Mouse (Mus musculus): ENCODE measurements around the gene Prr7. TPM values are rescaled to one million over a fixed set of nuclear protein-coding genes. Genes with fewer than 3 reads are reported as not detected.

Gene Prr7
- total RNA-seq, 2 experiments from 2014 or later, result 0.21 TPM; not detected in 1

DNA sequence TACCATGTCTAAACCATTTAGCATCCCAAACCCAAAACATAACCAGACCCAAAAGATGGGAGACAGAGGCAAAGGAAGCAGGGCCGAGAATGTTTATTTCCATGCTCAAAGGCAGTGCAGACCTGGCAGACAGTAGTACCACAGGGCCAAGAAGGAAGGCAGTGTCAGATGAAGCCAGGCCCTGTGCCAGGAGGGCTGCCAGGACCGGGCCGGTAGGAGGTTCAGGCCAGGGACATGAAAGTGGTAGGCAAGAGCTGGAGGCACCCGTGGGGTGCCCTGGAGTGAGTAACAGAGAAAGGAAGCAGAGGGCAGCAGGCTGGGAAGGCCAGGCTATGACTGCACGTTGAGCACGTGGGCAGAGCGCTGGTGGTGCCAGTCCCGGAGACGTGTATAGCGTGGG lies 42.6 kb downstream of the Prr7 start:
- peak; percentile 65 for DNase-seq (ENCODE audit: low spot score)

DNA sequence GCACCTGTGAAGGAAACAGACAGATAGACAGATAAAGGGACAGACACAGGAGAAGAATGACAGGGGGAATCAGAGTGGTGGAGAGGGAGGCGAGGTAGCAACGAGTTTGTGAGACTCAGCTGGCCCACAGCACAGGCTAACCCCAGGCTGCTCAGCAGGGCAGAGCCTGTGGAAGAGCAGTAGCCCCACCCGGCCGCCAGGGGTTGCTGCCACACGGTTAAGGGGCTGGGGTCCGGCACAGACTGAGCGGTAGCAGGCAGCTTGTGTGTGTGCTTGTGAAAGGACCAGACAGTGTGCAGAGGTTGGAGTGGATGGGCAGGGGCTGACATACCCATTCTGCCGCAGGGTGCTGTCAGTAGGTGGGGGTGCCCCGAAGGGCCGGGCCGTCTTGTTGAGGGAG lies 43.8 kb downstream of the Prr7 start:
- DNase-seq (ENCODE audit: low spot score), result no peak

DNA sequence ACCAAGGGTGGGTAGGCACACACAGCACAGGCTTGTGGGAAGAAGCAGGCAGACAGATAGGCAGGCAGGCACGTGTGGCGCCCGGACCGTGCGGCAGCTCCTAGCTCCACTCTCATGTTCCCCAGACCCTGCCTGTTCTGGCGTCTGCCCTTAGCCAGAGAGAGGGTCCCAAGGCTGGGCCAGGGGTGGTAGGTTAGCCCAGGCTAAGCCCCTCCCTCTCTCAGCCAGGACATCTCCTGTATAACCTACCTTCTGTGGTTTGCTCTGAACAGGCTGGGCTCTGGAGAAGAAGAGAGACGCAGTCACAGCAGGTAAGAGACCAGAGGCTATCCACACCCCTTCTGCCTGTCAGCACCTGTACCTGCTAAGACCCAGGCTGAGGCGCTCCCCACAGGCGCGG lies 44.5 kb downstream of the Prr7 start:
- no peak for DNase-seq (ENCODE audit: low spot score)

DNA sequence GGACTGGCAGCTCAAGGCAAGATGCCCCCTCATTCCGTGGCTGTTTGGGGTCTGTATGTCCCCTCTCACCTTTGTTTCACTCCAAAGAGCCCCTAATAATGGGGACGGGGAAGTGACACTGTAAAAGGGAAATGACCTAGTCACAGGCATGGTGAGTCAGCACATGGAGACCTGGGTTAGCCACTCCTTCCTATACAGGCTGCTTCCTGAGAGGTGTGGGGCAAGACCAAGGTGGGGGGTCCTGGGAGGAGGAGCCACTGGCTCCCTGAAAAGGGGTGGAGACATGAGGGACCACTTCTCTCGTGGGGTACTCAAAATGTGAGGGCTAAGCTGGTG lies 46.2 kb downstream of the Prr7 start:
- no peak for DNase-seq (ENCODE audit: low spot score)

DNA sequence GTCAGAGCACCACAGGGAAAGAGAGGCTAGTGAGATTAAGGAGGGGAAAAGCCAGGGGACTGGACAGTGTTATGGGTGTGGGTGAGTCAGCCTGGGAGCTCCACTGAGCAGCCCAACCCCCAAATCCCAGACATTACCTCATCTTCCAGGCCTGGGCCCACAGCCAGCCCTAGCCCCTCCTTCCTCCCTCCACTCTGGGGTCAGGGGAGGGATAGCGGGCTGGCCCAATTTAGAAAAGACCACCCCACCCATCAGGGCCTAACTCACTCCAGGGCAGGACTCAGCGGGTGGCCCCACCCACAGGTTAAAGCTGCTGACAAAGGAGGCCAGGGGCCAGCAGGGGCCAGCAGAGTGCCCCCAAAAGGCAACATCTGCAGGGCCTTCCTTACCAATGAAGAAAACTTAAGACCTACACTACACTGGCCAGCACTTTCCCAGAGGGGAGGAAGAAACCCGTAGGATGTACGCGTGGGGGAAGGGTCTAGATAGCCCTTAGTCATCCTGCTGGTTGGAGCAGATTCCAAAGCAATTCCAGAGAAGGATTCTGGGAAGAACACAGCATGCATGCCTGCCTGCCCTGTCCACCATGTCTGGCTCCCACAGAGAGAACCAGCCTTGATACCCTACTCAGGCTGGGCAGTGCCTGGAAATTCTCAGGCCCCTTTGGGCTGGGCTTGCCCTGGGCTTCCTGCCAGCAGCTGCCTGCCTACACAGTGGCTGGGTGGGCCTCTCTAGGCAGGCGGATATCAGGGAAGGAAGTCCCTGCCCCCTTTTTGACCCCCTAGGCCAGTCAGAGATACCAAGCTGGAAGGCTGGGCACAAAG lies 46.8 kb downstream of the Prr7 start:
- DNase-seq (ENCODE audit: low spot score), result peak; percentile 89

DNA sequence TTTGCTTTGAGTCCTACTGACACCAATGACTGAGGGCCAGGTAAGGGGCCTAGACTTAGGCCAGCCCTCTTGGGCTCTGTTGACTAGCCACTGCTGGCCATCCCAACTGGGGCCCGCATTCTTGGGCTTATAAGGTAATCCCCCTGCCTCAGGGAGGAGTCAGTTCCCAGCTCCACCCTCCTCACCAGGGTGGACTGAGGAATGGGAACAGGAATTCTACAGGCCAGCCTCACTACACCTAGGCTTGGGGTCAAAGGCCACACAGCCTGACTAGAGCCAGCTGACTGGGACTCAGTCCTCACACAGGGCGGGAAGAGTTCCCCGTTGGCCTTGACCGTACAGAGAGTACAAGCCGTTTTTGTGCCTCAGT lies 47.4 kb downstream of the Prr7 start:
- DNase-seq (ENCODE audit: low spot score), result no peak

DNA sequence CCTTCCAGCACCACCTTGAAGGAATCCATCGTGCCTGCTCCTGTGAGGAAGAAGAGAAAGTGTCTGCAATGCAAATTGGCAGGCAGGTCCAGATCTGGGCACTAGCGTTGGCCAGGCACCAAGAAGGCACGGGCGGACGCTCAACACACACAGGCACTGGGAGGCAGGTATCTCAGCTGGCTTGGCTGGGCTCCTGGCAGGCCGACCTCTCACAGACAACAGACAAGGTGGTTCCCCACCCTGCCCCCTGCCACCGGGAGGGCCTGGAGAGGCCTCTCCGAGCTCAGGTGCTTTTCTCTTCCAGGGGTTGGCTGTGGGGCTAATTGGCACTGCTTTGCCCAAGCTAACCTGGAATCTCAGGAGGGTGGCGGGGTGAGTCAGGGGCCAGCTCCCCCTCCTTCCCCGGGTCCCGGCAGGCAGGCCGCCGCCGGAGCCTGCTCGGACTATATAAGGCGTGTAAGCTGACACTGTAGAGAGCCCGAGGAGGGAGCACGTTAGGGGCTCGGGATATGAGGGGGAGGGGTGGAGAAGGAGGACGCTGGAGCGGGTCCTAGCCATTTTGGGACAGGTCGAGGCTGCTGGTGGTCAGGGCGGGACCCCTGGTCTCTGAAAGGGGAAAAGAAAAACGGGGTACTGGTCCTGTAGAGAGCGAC lies 48.4 kb downstream of the Prr7 start:
- DNase-seq (ENCODE audit: low spot score), result peak; percentile 77

DNA sequence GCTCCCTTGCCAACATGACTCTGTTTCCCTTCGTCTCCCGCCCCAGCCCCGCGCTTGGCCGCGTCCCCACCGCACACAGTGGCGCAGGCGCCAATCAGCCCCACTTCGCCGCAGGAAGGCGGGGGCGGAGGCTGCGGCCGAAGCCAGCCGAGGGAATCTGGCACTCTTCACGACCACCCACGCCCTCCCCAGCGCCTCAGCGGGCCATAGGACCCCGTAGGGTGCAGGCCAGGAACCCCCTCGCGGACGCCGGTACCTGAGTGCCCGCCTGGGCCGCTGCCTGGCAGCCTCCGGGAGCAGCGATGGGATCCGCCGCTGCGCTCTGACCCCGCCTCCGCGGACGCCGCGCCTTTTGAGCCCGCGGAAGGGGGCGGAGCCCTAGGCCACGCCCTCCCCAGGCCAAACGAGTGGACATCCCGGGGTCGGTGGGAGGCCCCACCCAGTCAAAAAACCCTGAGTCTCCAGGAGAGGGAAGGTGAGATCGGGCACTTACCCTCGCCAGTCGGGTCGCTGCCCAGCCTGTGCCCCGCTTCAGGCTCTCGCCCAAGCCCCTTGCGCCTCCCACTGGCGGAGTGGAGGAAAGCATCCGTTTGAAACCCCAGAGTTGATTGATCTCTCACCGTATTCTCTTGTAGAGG lies 49.2 kb downstream of the Prr7 start, which contains the start of gene Pdlim7:
TSS of gene Pdlim7 (minus strand) at position 566 of the 638 bp plus-strand sequence.
- peak; percentile 94 for DNase-seq (ENCODE audit: low spot score)

DNA sequence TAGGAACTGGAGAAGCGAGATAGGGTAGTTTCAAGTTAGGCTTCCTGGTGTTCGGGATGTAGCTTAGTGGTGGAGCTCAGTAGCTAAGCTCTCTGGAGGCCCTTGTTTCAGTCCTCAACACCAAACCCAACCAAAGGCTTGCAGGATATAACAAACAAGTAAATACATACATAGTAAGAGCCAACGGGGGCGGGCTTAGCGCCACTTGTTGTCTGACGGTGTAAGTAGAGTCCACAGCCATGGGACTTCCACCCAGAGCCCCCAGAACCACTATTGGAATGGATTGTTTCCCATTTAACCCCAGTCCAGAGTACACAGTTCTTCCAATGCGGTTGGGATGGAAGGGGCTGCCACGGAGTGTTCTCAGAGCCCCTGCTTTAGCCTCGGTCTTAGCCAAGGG lies 49.8 kb downstream of the Prr7 start:
- DNase-seq (ENCODE audit: low spot score), result no peak

DNA sequence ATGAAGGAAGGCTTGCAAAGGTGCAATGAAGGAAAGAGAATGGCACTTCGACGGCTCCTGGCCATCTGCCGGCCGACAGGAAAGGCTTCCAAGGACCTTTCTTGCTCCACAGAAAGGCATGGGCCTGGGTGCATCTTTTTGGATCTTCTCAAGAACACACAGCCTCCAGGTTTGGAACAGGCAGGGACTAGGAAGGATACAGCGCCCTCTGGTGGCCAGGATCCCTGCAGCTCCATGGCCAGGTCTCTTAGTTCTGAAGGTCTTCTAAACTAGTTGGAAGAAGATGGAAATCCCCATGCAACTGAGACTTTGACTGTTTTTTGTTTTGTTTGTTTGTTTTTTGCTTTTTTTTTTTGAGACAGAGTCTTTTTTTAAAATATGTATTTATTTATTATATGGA lies 52.9 kb downstream of the Prr7 start:
- DNase-seq (ENCODE audit: low spot score), result peak; percentile 87

DNA sequence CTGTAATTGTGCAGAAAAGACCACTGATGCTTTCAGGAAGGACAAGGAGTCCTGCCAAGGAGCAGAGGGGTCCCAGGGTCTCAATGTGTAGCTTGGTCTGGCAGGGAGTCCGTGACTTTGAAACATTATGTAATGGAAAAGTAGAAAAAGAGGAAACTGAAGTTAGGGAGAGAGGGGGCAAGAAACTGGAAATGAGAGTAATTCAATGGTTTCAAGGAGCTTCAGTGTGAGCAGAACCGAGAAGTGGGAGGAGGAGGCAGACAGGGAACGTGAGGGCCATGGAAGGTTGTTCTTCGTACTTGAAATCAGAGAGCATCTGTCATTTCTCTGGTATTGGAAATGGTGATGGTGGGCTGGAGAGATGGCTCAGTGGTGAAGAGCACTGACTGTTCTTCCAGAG lies 55.5 kb downstream of the Prr7 start:
- no peak for DNase-seq (ENCODE audit: low spot score)

DNA sequence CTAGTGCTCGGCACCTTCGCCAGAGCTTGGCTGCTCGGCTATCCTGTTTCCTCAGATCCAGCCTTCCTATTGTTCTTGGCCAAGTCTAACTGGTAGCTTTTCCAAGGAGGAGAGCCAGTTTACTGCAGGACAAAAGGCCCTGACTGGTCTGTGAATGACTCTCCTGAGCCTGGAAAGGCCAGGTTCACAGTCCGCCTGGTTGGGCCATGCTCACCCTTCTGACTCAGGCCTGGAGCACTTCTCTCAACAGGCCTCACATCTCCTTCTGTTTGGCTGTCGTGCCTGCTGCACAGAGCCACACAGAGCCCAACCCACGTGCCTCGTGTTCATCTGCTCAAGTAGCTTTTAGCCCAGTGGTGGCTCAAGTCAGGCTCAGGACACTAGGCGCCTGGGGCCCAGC lies 58.7 kb downstream of the Prr7 start:
- no peak for DNase-seq (ENCODE audit: low spot score)

Small RNAs within 50 kb of the gene (microRNA-seq; reads per million reads assigned to microRNA genes)
- gene Mir6943 (1.7 reads per million), gene Mir6944 (2.0 reads per million), gene Mir6945 (20.8 reads per million, percentile 36 among the genes with 10 or more reads in this experiment)

Other genes starting within 250 kb of the Prr7 start
- 10 to 100 TPM; 14.9 to 18.1 TPM for gene Prelid1, start 143.8 kb upstream of the Prr7 start, total RNA-seq (2021)
- 10 to 100 TPM; 31.7 to 32.3 TPM for gene Rab24, start 142.3 kb upstream of the Prr7 start, total RNA-seq (2021)
- gene Mxd3, start 134.4 kb upstream of the Prr7 start, total RNA-seq (2021), result not detected
- 10 to 100 TPM; 33.0 to 38.9 TPM for gene Lman2, start 101.5 kb upstream of the Prr7 start, total RNA-seq (2021)
- gene Rgs14, start 94.5 kb upstream of the Prr7 start, total RNA-seq (2021), result under 1 TPM; 0.24 to 0.43 TPM
- gene Slc34a1, start 66.1 kb upstream of the Prr7 start, total RNA-seq (2021), result under 1 TPM in 1 of 2 experiments, not detected in 1; 0.66 TPM
- not detected for gene Pfn3, start 49.0 kb upstream of the Prr7 start, total RNA-seq (2021)
- under 1 TPM in 1 of 2 experiments, not detected in 1; 0.12 TPM for gene F12, start 37.5 kb upstream of the Prr7 start, total RNA-seq (2021)
- gene Grk6, start 19.2 kb upstream of the Prr7 start, total RNA-seq (2021), result 10 to 100 TPM in 1 of 2 experiments, 1 to 10 TPM in 1; 8.6 to 10.4 TPM
- 1 to 10 TPM; 4.0 to 6.2 TPM for gene Dbn1, start 23.8 kb downstream of the Prr7 start, total RNA-seq (2021)
- 100 to 1,000 TPM; 450 to 533 TPM for gene Pdlim7, start 49.4 kb downstream of the Prr7 start, total RNA-seq (2021)
- gene Dok3, start 65.0 kb downstream of the Prr7 start, total RNA-seq (2021), result 1 to 10 TPM in 1 of 2 experiments, under 1 TPM in 1; 0.93 to 1.0 TPM
- gene Ddx41, start 72.4 kb downstream of the Prr7 start, total RNA-seq (2021), result 10 to 100 TPM in 1 of 2 experiments, 1 to 10 TPM in 1; 9.1 to 12.0 TPM
- 10 to 100 TPM in 1 of 2 experiments, 1 to 10 TPM in 1; 9.6 to 10.1 TPM for gene Fam193b, start 106.9 kb downstream of the Prr7 start, total RNA-seq (2021)
- gene Tmed9, start 109.5 kb downstream of the Prr7 start, total RNA-seq (2021), result 10 to 100 TPM; 46.0 to 59.5 TPM
- 1 to 10 TPM; 4.7 to 6.8 TPM for gene B4galt7, start 135.6 kb downstream of the Prr7 start, total RNA-seq (2021)
- gene Caml, start 158.7 kb downstream of the Prr7 start, total RNA-seq (2021), result 1 to 10 TPM; 8.1 to 9.2 TPM
- gene Ddx46, start 170.8 kb downstream of the Prr7 start, total RNA-seq (2021), result 10 to 100 TPM; 23.1 to 23.7 TPM
- 10 to 100 TPM; 28.7 to 32.0 TPM for gene B230219D22Rik, start 228.9 kb downstream of the Prr7 start, total RNA-seq (2021)

All from gastrocnemius, adult 18-20 months (tissue).